Mouse (Mus musculus): ENCODE measurements around the gene Mars. TPM values are rescaled to one million over a fixed set of nuclear protein-coding genes. Genes with fewer than 3 reads are reported as not detected.

Gene Mars
- polyA plus RNA-seq, 1 experiment from 2014 or later, result 187 TPM

DNA sequence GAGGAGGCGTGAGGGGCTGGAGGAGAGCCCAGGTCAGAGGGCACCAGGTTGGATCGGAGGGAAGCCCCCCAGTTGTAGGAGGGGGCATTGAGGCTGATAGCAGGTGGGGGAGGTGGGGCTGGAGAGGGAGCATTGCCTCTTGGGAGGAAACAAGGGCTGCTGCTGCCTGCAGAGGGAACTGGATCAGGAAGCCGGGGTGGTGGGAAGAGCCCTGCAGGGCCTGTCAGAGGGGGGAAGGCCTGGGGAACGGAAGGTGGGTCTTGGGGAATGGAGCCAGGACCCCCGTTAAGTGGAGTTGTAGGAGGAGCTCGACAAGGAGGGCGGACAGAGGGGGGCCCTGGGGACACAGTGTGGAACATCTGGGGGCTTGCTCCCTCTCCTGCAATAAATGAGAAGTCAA, 25.4 kb downstream of the Mars start:
- no peak for DNase-seq (ENCODE audit: low spot score)
- peaks cover 62% of the 10 kb centered on the region for H3K36me3 ChIP-seq
- H3K4me3 ChIP-seq, result peak overlapping the region; percentile 65; the same call in 1 of the 2 replicates

DNA sequence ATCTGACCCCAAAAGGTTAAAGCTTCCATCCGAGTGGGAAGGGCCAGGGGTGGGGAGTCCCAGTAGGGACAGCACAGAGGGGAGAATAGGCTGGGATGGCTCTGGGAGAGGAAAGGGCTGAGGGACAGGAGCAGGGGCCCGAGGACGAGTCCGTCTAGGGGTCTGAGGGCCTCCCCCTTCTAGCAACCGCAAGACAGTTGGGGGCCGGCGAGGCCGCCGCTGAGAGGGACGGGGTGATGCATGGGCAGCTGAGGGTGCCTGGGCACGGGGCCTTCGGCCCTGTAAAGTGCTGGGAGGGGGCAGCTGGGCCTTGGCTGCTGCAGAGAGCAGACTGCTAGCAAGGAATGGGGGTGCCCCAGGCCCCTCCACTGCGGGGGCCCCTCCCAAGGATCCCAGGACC, 25.9 kb downstream of the Mars start:
- Histone ChIP-seq H3K27me3 (ENCODE audit: low read depth, poor library complexity, severe bottlenecking) (no peaks in the 10 kb centered on the region), H3K9me3 (replicated peaks) (no peaks in the 10 kb centered on the region), H3K27ac (replicated peaks) (peak overlapping the region; percentile 70), H3K36me3 (peaks cover 68% of the 10 kb centered on the region), H3K4me3 (peak overlapping the region; percentile 65; the same call in 1 of the 2 replicates), H3K4me1 (peaks cover 65% of the 10 kb centered on the region)
- WGBS, result 82% methylated on average over 13 of the region's 13 CpGs
- no peak for DNase-seq (ENCODE audit: low spot score)

More for the DNA sequence above, 25.4 kb downstream of the Mars start:
- Histone ChIP-seq H3K4me1 (peaks cover 67% of the 10 kb centered on the region), H3K27ac (replicated peaks) (peak overlapping the region; percentile 70), H3K27me3 (ENCODE audit: low read depth, poor library complexity, severe bottlenecking) (no peaks in the 10 kb centered on the region), H3K9me3 (replicated peaks) (no peaks in the 10 kb centered on the region)
- WGBS, result 80% methylated on average over 7 of the region's 7 CpGs

DNA sequence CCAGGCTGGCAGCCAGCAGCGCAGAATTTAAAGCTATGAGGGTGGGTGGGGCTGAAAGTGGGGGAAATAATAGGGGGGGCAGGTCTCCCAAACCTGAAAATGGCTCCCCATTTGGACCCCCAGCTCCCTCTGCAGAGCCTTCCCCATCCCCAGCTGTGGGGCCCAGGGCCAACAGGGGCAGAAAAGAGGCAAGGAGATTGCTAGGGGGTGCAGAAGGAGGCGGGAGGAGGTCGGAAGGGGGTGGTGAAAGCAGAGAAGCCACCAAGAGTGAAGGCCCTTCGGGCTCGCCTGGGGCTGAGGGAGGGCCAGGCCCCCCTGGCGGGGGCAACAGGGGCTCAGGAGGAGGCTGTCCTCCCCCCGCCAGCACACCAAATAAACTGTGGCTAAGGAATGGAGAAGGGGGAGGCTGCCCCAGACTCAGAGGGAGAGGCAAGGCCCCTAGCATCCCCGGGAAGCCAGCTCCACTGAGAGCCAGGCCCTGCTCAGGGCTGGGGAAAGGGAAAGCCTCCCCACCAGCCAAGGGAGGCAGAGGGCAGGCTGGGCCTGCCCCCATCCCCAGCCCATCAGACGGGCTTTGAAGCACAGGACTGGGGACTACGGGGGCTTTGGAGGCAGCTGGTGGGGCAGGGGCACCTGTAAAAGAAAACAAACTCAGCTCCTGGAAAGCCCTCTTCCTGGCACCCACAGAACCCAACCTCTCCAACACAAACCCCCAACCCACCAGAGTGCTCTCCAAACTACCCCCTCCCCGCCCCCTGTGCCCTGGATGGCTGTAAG, 26.7 kb downstream of the Mars start:
- H3K4me1 ChIP-seq, result peaks cover 62% of the 10 kb centered on the region
- WGBS, result 79% methylated on average over 11 of the region's 11 CpGs
- no peaks in the 10 kb centered on the region for H3K9me3 ChIP-seq (replicated peaks)
- peak overlapping the region; percentile 65; the same call in 1 of the 2 replicates for H3K4me3 ChIP-seq
- peaks cover 75% of the 10 kb centered on the region for H3K36me3 ChIP-seq
- H3K27me3 ChIP-seq (ENCODE audit: low read depth, poor library complexity, severe bottlenecking), result no peaks in the 10 kb centered on the region
- peak overlapping the region; percentile 70 for H3K27ac ChIP-seq (replicated peaks)
- no peak for DNase-seq (ENCODE audit: low spot score)

DNA sequence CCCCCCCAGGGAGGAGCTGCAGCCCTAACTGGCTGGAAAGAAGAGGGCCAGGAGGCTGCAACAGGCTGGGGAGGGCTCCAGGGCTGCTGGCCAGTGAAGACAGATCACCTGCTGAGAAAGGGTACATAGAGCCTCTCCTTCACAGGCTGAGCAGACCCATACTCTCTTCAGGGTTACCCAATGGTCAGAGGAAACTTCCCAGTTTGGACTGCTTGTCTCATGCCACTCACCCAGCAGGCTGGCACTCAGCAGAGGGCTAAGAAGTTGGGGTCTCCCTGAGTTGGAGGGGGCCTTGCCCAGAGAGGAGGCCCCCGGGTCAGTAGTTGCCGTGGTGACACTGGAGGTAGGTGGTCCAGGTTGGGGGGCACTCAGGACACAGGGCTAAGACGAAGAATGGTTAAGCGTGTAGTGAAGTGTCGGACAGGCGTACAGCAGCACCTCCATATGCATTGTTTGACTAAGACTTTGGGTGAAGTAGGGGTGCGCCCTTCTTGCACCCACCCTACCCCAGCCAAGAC, 27.4 kb downstream of the Mars start:
- H3K4me1 ChIP-seq, result peaks cover 54% of the 10 kb centered on the region
- no peaks in the 10 kb centered on the region for H3K9me3 ChIP-seq (replicated peaks)
- DNase-seq (ENCODE audit: low spot score), result no peak
- H3K27me3 ChIP-seq (ENCODE audit: low read depth, poor library complexity, severe bottlenecking), result no peaks in the 10 kb centered on the region
- peak overlapping the region; percentile 16; the same call in 1 of the 2 replicates for H3K4me3 ChIP-seq
- peak overlapping the region; percentile 70; the same call in 1 of the 2 replicates for H3K27ac ChIP-seq (replicated peaks)
- 86% methylated on average over 7 of the region's 7 CpGs for WGBS
- H3K36me3 ChIP-seq, result peaks cover 83% of the 10 kb centered on the region

DNA sequence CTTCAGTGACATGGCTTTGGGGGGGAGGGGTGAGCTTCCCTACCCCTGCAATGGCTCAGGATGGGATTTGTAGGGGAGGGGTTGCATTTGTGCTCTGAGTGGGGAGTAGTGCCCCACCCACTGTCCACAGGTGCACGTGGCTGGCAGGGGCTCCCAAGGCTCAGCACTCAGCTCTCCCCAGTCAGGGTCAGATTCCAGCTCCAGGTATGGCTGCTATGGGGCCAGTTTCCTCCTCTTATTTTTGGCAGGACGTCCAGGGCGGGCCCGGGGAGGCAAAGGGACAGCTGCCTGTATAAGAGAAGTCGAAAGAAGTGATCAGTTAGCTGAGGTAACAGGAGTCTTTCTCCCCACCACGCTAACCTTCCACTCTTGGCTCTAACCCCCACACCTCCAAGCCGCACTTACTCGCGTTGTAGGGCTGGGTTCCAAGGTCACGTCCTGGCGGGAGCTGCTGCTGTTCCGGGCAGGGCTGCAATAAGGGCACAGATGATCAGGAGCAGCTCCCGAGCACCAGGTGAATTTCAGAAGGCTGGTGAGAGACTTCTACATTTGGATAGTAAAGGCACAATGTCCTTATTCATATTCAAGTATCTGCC, 28.9 kb downstream of the Mars start:
- no peaks in the 10 kb centered on the region for H3K27me3 ChIP-seq (ENCODE audit: low read depth, poor library complexity, severe bottlenecking)
- 94% methylated on average over 13 of the region's 13 CpGs for WGBS
- no peaks in the 10 kb centered on the region for H3K9me3 ChIP-seq (replicated peaks)
- no peak for DNase-seq (ENCODE audit: low spot score)
- H3K4me1 ChIP-seq, result peaks cover 42% of the 10 kb centered on the region
- no peak overlapping the region for H3K27ac ChIP-seq (replicated peaks)
- H3K4me3 ChIP-seq, result no peak overlapping the region
- peaks cover 97% of the 10 kb centered on the region for H3K36me3 ChIP-seq

DNA sequence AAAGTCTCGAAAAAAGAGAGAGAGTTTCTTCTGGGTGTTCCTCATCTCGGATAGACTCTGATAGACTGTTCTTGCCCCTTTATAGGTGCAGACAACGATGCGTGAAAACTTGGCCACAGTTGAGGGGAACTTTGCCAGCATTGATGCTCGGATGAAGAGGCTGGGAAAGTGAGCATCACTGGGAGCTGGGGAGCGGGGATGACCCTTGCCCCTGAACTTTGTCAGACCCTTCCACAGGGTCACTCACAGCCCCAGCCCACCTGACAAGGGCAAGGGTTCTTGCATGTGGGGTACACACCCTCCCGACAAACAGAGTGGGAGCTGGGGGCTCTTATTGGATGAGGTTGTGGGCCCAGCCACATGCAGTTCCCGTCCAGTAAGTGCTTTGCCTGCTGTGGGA, 30.3 kb downstream of the Mars start:
- no peaks in the 10 kb centered on the region for H3K9me3 ChIP-seq (replicated peaks)
- DNase-seq (ENCODE audit: low spot score), result no peak
- H3K4me3 ChIP-seq, result no peak overlapping the region
- peaks cover 100% of the 10 kb centered on the region for H3K36me3 ChIP-seq
- no peaks in the 10 kb centered on the region for H3K27me3 ChIP-seq (ENCODE audit: low read depth, poor library complexity, severe bottlenecking)
- peaks cover 28% of the 10 kb centered on the region for H3K4me1 ChIP-seq
- 0 out of 2 replicates have a peak overlapping the region, but pooled peaks have one; percentile 13 for H3K27ac ChIP-seq (replicated peaks)
- 85% methylated on average over 8 of the region's 8 CpGs for WGBS

DNA sequence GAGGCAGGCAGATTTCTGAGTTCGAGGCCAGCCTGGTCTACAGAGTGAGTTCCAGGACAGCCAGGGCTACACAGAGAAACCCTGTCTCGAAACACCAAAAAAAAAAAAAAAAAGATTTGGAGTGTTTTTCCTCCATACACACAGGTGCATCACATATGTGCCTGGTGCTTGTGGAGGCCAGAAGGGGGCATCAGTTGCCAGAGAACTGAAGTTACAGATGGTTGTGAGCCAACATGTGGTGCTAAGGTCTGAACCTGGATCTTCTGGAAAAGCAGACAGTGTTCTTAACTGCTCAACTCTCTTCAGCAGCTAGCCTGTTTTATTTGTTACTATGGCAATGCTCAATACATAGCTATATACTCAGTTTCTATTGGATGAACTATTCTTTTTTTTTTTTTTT, 31.9 kb downstream of the Mars start:
- H3K27me3 ChIP-seq (ENCODE audit: low read depth, poor library complexity, severe bottlenecking), result no peaks in the 10 kb centered on the region
- H3K4me1 ChIP-seq, result peaks cover 13% of the 10 kb centered on the region
- no peak for DNase-seq (ENCODE audit: low spot score)
- H3K27ac ChIP-seq (replicated peaks), result no peak overlapping the region
- H3K36me3 ChIP-seq, result peaks cover 100% of the 10 kb centered on the region
- no peaks in the 10 kb centered on the region for H3K9me3 ChIP-seq (replicated peaks)
- H3K4me3 ChIP-seq, result no peak overlapping the region
- 100% methylated on average over 2 of the region's 2 CpGs for WGBS

DNA sequence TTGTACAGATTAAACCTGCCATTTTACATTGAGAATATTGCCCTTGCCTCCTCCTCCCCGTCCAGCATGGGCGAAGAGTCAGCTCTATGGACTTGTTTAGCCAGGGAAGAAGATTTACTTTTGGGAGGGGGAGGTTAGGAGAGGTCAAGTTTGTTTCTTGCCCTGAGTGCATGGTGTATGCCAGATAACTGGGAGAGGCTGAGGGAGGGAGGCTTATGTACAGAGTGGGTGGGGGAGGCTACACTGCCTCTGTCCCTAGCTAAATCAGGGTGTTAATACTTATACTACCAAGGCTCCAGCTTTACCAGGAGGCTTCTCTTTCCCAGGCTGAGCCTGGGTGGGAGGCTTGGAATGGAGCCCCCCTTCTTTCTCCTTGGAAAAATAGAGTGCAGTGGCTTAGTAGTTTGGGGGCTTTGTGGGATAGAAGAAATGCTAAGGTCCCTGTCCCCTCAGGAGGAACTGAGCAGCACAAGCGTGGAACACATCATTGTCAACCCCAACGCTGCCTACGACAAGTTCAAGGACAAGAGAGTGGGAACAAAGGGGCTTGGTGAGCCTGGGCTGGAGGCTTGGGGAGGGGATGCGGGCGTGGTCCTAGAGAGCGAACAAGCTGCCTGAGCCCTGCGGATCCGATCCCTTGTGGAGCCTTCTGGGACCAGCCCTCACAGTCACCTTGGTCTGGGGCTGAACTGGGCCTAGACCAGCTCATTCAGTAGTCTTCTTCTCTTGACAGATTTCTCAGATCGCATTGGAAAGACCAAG, 37.1 kb downstream of the Mars start:
- DNase-seq (ENCODE audit: low spot score), result no peak
- Histone ChIP-seq H3K36me3 (peaks cover 98% of the 10 kb centered on the region), H3K4me1 (peaks cover 5% of the 10 kb centered on the region; the same call in 1 of the 2 replicates), H3K27me3 (ENCODE audit: low read depth, poor library complexity, severe bottlenecking) (no peaks in the 10 kb centered on the region), H3K4me3 (no peak overlapping the region), H3K27ac (replicated peaks) (no peak overlapping the region), H3K9me3 (replicated peaks) (no peaks in the 10 kb centered on the region)
- 89% methylated on average over 11 of the region's 11 CpGs for WGBS

DNA sequence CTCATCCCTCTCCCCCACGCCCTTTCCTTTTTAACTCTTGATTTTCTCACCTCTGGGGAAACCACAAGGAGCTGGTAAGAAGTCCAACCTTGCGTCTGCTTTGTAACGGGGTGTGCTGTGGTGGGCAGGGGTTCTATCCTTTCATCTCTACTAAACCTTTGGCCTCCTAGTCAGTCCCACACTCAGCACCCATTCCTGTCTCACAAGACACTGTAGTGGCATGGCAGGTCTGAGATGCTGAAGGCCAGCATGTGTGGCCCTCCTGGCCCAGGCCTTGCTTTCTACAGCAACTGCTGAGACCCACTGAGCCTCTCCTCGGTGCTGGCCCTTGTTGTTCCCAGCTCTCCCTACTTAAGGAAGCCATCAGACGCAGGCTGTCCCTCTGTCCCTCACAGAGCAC, 39.2 kb downstream of the Mars start:
- Histone ChIP-seq H3K4me1 (peaks cover 19% of the 10 kb centered on the region), H3K9me3 (replicated peaks) (no peaks in the 10 kb centered on the region), H3K27me3 (ENCODE audit: low read depth, poor library complexity, severe bottlenecking) (no peaks in the 10 kb centered on the region), H3K36me3 (peaks cover 93% of the 10 kb centered on the region), H3K4me3 (no peak overlapping the region), H3K27ac (replicated peaks) (no peak overlapping the region)
- no peak for DNase-seq (ENCODE audit: low spot score)
- 92% methylated on average over 5 of the region's 5 CpGs for WGBS

DNA sequence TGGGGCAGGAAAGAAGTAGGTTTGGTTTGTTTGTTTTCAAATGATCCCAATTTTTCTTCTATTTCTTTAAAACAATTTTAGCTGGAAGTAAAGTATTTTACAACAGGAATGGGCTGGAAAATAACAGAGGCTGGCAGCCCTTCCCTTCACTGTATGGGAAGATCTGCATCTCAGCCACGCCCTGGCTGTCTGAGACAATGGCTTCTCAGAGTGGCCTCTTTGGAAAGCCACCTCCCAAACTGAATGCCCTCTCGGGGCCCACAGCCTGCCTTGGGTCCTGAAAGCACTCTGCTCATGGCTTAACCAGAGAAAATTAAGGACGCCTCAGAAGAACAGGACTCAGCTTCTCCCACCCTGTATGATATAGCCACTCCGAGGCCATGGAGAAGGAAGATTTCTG, 41.7 kb downstream of the Mars start:
- Histone ChIP-seq H3K27me3 (ENCODE audit: low read depth, poor library complexity, severe bottlenecking) (peaks cover 2% of the 10 kb centered on the region; the same call in 1 of the 2 replicates), H3K36me3 (peaks cover 68% of the 10 kb centered on the region), H3K9me3 (replicated peaks) (no peaks in the 10 kb centered on the region), H3K4me3 (no peak overlapping the region), H3K27ac (replicated peaks) (0 out of 2 replicates have a peak overlapping the region, but pooled peaks have one; percentile 19), H3K4me1 (peaks cover 27% of the 10 kb centered on the region)
- no peak for DNase-seq (ENCODE audit: low spot score)
- 75% methylated on average over 4 of the region's 4 CpGs for WGBS

DNA sequence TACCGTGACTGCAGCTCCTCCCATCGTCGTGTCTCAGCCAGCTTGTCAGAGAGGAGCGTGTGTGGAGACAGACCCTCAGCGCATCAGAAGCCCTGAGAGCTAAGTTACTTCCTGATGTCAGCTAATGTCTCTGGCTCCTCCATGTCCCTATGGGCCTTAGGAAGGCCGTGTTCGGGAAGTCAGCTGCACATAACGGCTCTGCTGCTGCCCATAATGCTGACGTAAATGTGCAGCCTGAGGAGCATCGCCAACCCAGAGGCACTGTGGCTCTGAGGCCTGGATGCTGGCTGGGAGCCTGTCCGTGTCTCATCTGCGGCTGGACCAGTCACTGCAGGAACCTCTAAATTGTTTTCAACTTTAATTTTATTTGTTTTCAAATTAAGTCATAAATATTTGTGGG, 42.5 kb downstream of the Mars start:
- no peak overlapping the region for H3K27ac ChIP-seq (replicated peaks)
- peaks cover 11% of the 10 kb centered on the region for H3K27me3 ChIP-seq (ENCODE audit: low read depth, poor library complexity, severe bottlenecking)
- WGBS, result 84% methylated on average over 12 of the region's 12 CpGs
- DNase-seq (ENCODE audit: low spot score), result no peak
- no peaks in the 10 kb centered on the region for H3K9me3 ChIP-seq (replicated peaks)
- no peak overlapping the region for H3K4me3 ChIP-seq
- peaks cover 60% of the 10 kb centered on the region for H3K36me3 ChIP-seq
- peaks cover 27% of the 10 kb centered on the region for H3K4me1 ChIP-seq

DNA sequence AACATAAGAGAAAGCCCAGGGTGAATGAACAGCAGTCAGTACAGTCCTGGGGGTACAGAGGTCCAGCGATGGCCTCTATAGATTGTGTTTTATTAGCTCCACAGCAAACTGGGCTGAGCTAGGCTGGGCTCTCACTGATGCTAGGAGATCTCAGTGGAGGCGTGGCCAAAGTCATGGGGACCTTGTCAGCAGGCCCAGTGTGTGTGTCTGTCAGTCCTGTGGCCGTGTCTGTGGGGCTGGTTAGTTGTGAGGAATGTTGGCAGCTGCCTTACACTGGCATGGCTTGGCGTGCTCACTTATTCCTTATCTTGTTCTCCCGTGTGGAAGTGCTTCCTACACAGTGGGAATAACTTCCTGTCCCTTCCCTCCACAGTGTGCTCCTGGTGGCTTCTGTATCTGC, 43.2 kb downstream of the Mars start:
- Histone ChIP-seq H3K4me1 (peaks cover 27% of the 10 kb centered on the region), H3K36me3 (peaks cover 54% of the 10 kb centered on the region), H3K27me3 (ENCODE audit: low read depth, poor library complexity, severe bottlenecking) (peaks cover 17% of the 10 kb centered on the region), H3K27ac (replicated peaks) (no peak overlapping the region), H3K9me3 (replicated peaks) (no peaks in the 10 kb centered on the region), H3K4me3 (0 out of 2 replicates have a peak overlapping the region, but pooled peaks have one; percentile 14)
- DNase-seq (ENCODE audit: low spot score), result no peak
- 87% methylated on average over 5 of the region's 5 CpGs for WGBS

Data from midbrain, embryonic 10.5 days (tissue).